Mouse (Mus musculus) megakaryocyte, embryonic 14.5 days (primary cell): ENCODE measurements around the gene 4930564D02Rik.

Experiments used
- FLI1 ChIP-seq: IDR thresholded peaks from 2 replicates; pipeline ENCODE4 v1.6.1; 2012; ENCODE audit warnings: low read length, inconsistent platforms, mixed read lengths
- GATA1 ChIP-seq: IDR thresholded peaks from 3 replicates; pipeline ENCODE4 v1.6.1; 2012; ENCODE audit warnings: mixed read lengths, low read length, inconsistent platforms, borderline replicate concordance

GRCm38 (mm10) chr3:105071251-105071650 lies 4.6 kb downstream of the 4930564D02Rik start:
- TF ChIP-seq GATA1 (no peak), FLI1 (no peak)
